Mouse (Mus musculus) erythroblast, embryonic 14.5 days (primary cell): ENCODE measurements around the gene Trim30c.

ENCODE experiments used
- GATA1 ChIP-seq: IDR thresholded peaks from 2 replicates; pipeline ENCODE4 v1.6.1; 2012; ENCODE audit warnings: low read length, inconsistent platforms, mixed read lengths
- TAL1 ChIP-seq: IDR thresholded peaks from 3 replicates; pipeline ENCODE4 v1.6.1; 2012; ENCODE audit warnings: low read length, inconsistent platforms, mixed read lengths

DNA sequence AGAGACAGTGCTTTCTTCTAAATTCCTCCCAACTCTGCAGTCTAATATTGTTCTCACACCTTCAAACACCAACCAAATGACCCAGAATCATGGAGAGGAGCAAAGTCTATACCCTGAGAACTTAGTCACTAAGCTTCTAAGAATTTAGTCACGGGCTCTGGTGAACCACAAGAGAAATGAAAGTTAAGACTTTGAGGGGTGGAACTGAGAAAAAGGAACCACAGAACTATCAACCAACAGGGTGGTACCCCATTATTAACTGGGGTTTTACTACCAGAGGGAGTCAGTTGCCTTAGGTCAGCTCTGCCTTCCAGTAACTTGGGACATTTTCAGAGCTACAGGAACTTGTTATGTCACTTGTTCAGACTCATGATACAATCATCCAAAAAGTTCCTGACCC is at the start of gene Trim30c:
- TF ChIP-seq GATA1: no peak
- no peak for TF ChIP-seq TAL1
